Mouse (Mus musculus) megakaryocyte-erythroid progenitor cell, adult 5 weeks (primary cell): ENCODE measurements around the gene Togaram2. TPM values are rescaled to one million over a fixed set of nuclear protein-coding genes. Genes with fewer than 3 reads are reported as not detected.

ENCODE experiments used
- polyA plus RNA-seq: library from polyadenylated mRNA; stranded (reverse); fragments of >175 nt; gene quantifications from 2 replicates; pipeline ENCODE4 v1.2.3, GENCODE M21; 2012

Gene Togaram2
- 0.17 and 0.45 TPM in 2 replicates for polyA plus RNA-seq

DNA sequence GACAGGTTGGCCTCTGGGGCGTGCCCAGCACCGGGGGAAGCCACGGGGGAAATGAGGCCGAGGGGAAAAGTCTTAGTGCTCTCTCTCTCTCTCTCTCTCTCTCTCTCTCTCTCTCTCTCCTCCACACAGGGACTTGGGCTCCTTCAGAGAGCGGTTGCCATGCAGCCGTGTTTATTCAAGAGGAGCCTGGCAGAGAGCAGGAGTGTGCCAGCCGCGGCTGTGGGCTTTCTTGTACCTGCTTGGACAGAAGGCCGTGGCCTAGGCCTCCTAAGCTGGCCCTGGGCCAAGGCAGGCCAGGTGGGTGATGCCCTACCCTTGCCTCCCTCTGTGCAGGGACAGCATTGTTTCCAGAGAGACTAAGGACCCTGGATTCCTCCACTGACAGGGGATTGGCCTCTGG is at the start of gene Togaram2:
Togaram2 (plus strand) TSS at position 170 of the 400 bp plus-strand sequence.

DNA sequence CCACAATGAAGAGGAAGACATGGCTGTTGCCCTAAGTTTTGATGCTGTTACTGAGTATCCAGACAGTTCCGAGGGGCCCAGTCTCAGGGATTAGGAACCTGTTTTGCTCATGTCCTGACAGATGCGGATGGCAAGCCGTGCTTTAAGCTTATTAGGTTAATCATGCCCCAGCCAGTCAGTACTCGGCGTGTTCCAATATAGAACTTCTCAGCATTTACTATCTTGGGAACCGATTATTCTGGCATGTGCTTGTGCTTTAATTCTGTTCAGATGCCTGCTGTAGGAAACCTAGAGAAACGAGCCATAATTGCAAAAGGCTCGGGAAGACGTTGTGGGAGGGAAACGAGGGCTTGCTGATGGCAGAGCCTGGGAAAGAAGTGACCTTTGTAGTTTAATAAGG is 79.8 kb downstream of the Togaram2 start, which contains the start of gene Pcare:
Pcare (minus strand) TSS at position 64 of the 400 bp plus-strand sequence.

DNA sequence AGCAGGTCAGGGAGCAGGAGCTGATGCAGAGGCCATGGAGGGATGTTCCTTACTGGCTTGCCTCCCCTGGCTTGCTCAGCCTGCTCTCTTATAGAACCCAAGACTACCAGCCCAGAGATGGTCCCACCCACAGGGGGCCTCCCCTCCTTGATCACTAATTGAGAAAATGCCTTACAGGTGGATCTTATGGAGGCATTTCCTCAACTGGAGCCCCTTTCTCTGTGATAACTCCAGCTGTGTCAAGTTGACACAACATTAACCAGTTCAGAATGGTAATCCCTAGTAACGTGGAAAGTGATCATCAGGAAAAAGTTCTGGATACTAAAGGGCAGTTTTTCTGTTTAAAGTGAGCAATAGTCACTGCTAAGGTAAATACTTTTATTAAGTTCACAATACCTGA is 95.1 kb downstream of the Togaram2 start, which contains the start of gene Clip4:
Clip4 (plus strand) TSS at position 301 of the 400 bp plus-strand sequence.

Other genes starting within 250 kb of the Togaram2 start
- 0.12 TPM in 1 of 2 replicates, not detected in the other for gene Gm4707, start 213.3 kb upstream of the Togaram2 start, polyA plus RNA-seq
- 5.7 and 6.6 TPM in 2 replicates for gene Smchd1, start 197.9 kb upstream of the Togaram2 start, polyA plus RNA-seq
- gene Ndc80, start 146.4 kb upstream of the Togaram2 start, polyA plus RNA-seq, result 4.3 and 4.4 TPM in 2 replicates
- gene Spdya, start 121.2 kb upstream of the Togaram2 start, polyA plus RNA-seq, result not detected in 2 replicates
- 42.7 and 59.2 TPM in 2 replicates for gene Wdr43, start 57.4 kb upstream of the Togaram2 start, polyA plus RNA-seq
- gene Pcare, start 79.6 kb downstream of the Togaram2 start, polyA plus RNA-seq, result not detected in 2 replicates
- gene Clip4, start 95.2 kb downstream of the Togaram2 start, polyA plus RNA-seq, result not detected in 2 replicates